Mouse (Mus musculus) adrenal gland (tissue): ENCODE data around the gene Gm45799.

Experiments
- intact Hi-C: fragments of 180-260 bp; cut with DNase I; formaldehyde crosslinking; loops from one replicate; pipeline ENCODE4 v1.15.1; 2025
- long read RNA-seq, 2 experiments: library from polyadenylated mRNA; unstranded; transcript quantifications; one replicate each; pipeline ENCODE4 v2.0.0; 2020; ENCODE audit warnings: borderline replicate concordance in 1 of 2; ENCODE audit not compliant: insufficient replicate concordance in 1 of 2

Gene Gm45799
- long read RNA-seq, experiment 1, partial matches to known transcripts = 0 of 9 reads
- long read RNA-seq, experiment 1, other reads (novel, unspliced or antisense) = 9 of 9 reads
- long read RNA-seq, experiment 2, partial matches to known transcripts = 1 of 4 reads
- long read RNA-seq, experiment 2, other reads (novel, unspliced or antisense) = 3 of 4 reads

DNA sequence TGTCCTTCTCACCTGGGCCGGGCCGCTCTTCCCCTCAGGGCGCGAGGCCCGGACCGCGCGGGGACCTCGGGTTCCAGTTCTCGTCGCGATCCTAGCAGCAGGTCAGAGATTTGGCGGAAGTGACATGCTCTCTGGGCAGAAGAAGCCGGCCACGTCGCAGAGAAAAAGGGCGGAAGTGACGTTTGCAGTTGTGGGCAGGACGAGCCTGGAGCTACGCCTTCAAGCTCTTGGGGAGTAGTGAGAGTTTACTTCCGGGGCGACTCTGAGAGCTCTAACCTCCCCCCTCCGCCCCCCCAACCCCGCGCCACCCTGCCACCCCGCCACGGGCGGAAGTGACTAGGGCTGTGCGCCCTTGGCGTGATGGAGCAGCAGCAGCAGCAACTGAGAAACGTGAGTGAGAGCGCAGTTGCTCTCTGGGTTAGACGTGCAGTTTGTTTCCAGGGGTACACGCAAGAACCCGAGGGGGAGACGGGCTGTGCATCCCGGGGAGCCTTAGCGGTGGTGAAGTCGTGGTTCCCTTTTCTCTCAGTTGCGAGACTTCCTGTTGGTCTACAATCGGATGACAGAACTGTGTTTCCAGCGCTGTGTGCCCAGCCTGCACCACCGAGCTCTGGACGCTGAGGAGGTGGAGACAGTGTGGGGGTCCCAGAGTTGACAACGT lies at the start of gene Gm45799, which contains the start of gene Arfip2:
Gm45799 (plus strand) TSS at position 320 of the 661 bp plus-strand sequence.
Arfip2 (minus strand) TSS at position 184 of the 661 bp plus-strand sequence.
- intact Hi-C loops = loop anchor here (5.0 kb wide), 1 partner anchor 102 kb away; the partner anchor contains the start of gene Taf10

GRCm38 (mm10) chr7:105602860-105603623 lies 37.3 kb upstream of the Gm45799 start:
- intact Hi-C loops = loop anchor here (1.0 to 5.0 kb wide), 2 partner anchors 51 to 69 kb away; partner anchors contain the start of gene Smpd1

GRCm38 (mm10) chr7:105608467-105608866 lies 31.9 kb upstream of the Gm45799 start:
- intact Hi-C loops = no loop called here

GRCm38 (mm10) chr7:105611767-105612166 lies 28.6 kb upstream of the Gm45799 start:
- intact Hi-C loops = no loop called here

DNA sequence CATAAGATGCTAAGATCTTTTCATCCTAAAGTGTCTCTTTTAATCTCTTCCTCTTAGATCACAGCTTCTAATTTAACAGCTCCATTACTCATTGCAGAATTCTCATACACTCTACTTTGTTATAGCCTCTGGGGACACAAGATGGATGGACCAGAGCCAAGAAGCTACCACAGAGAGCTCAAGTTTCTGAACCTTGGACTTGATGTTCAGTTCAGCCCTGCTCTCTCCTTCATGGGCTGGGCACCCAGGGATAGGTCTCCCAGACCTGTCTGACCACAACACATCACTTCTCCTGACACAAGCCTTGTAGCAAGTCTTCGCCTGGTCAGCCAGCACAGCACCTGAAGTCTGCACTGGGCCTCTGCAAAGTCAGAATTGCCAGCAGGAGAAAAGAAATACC lies 26.0 kb upstream of the Gm45799 start:
- intact Hi-C loops = no loop called here

DNA sequence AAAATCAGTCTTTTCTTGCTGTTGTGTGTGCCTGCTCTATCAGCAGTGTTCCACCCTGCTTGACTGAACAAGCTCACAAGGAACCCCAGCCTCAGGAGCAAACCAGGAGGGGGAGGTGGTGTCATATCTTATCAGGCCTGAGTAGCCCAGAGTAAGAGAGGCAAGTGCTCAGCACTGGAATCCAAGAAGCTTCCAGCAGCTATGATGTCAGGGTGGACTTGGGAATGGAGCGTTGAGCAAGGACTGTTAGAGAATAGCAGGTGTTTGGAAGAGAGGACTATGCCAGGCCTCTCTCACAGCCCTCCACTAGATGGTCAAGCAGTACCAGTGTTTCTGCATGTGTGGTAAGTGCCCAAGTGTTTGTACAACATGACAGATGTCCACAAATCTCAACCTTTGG lies 24.6 kb upstream of the Gm45799 start:
- intact Hi-C loops = no loop called here

DNA sequence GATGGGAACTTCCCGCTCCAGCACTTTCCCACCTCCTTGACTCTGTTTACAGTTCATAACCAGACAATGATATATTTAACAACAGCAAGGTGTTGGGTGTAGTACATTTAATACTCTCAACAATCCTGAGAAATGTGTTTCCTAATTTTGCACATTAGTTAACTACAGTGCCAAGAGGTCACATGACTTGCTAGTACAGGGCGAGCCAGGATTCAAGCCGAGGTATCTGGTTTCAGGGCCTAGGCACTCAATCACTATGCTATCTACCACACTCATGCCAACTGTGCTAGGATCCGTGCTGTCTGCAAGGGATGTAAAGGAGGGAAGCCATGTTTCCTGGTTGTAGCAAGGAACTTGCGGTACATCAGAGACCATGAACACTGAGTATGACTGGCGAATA lies 23.8 kb upstream of the Gm45799 start:
- intact Hi-C loops = no loop called here

- intact Hi-C loops = no loop called here
Observed at GRCm38 (mm10) chr7:105617810-105618209, 22.5 kb upstream of the Gm45799 start.

GRCm38 (mm10) chr7:105619701-105620100 lies 20.7 kb upstream of the Gm45799 start:
- intact Hi-C loops = no loop called here

- intact Hi-C loops = no loop called here
Observed at GRCm38 (mm10) chr7:105621053-105621452, 19.3 kb upstream of the Gm45799 start.

DNA sequence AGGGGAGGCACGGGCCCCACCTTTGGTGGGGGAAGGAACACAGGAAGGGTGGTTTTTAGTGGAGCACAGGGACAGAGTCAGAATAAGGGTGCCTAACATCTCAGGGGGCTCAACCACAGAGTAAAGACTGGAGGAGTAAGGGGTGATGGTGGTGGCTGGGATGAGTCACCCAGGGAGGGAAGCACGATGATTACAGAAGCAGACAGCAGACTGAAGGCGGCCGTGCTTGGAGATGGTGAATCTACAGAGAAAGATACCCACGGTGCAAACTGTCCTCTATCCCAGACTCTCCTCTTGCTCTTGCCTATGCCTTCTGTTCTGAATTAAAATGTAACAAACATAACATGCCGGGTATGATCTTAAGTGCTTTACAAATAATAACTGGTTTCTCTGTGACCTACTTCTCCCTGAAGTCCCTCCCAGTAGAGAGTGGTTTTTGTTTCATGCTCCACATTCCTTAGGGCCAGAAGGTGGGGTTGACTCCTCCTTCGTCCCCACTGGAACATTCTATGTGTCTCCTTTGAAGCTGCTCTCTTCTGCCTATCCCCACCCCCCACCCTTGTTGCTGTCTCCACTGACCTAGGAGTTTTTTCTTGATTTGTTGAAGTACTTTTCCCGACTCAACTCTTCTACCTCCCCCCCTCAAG lies 18.6 kb upstream of the Gm45799 start:
- intact Hi-C loops = no loop called here

GRCm38 (mm10) chr7:105625397-105625796 lies 15.0 kb upstream of the Gm45799 start:
- intact Hi-C loops = no loop called here

DNA sequence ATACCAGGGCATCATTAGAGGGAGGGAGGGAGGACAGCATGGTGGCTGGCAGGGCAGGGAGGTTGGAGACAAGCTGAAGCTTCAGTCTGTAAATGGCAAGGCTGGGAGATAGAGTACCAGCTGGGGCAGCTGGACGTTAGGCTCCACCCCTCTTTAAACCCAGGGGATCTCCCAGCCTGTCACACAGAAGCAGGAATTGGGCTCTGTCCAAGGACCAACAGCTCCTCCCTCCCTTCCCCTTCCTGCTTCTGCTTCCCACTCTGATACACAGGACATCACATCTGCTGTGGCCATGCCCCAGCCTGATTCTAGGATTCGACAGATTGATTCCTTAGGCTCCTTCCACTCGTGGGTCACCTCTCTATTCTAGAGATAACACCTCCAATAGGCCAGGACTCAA lies 11.7 kb upstream of the Gm45799 start:
- intact Hi-C loops = no loop called here

GRCm38 (mm10) chr7:105632551-105632972 lies 7.8 kb upstream of the Gm45799 start:
- intact Hi-C loops = loop anchor here (10.0 kb wide), 1 partner anchor 228 kb away; the partner anchor contains the start of genes Cnga4 and Fam160a2

- intact Hi-C loops = loop anchor here (10.0 kb wide), 1 partner anchor 228 kb away; the partner anchor contains the start of genes Cnga4 and Fam160a2
Observed at GRCm38 (mm10) chr7:105633127-105633800, 7.1 kb upstream of the Gm45799 start, which contains the start of gene Trim3. Gene Trim3, minus strand, starts transcription at chr7:105633571.

DNA sequence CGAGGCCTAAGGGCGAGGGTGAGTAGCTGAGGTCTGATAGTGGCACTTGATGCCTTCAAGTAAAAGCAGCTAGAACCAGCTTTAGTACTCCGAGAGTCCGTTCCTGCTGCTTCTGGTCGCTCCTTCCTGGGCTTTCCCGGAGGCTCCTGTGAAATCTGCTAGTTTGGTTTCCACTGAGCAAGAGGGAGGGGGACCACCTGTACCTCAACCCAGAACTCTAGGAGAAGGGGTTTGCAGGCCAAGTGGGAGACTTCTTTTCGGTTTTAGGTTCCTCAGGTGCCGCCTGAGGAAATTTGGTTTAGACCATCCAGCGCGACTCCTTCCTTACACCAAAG lies 6.6 kb upstream of the Gm45799 start:
- intact Hi-C loops = loop anchor here (10.0 kb wide), 1 partner anchor 229 kb away; the partner anchor contains the start of genes Cnga4 and Fam160a2

DNA sequence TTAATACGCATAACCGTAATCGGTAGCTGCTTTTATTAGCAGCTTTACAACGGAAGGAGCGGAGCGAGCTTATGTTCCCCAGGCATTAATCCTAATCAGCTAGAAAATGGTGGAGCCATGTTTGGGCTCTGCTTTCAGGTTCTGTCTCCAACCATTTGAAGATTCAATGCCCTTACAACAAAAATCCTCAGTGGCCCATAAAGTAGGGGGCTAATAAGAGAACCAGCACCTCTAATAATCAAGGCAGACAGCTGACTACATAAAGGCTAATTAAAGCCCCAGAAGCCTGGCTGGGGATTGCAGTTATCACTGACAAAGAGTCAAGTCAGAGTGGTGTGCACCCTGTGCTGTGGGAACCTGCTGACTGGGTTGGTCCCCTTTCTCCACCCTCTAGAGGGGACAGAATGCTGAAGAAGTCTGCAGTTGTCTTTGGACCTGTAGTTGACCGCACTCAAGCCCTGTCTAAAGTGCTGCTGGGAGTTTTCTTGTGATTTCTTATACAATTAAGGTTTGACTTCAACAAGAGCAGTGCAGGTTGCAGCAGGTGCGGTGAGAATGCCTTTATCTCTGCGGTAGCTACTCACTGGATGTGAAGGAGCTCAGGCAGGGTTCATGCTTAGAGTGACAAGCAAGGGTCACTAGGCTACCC lies 6.0 kb upstream of the Gm45799 start:
- intact Hi-C loops = loop anchor here (10.0 kb wide), 1 partner anchor 230 kb away; the partner anchor contains the start of genes Cnga4 and Fam160a2

DNA sequence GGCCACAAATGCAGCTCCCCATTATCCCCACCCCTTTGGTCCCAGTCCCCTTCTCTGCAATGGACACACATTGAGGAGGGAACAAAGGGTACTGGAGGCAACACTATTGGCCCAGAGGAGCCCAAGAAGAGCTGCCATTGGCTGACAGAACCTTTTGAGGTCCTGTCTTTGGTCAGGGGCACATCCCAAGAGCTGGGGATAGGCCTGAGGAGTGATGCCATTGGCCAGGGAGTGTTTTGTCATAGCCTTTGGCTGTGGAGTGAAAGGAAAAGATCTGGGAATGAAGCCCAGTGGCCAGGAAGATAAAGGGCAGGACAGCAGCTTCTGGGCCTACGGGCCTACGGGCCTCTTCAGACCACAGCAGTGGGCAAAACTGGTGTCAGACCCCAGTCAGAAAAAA lies 4.6 kb upstream of the Gm45799 start:
- intact Hi-C loops = loop anchor here (10.0 kb wide), 1 partner anchor 231 kb away; the partner anchor contains the start of genes Cnga4 and Fam160a2

GRCm38 (mm10) chr7:105638776-105639175 lies 1.6 kb upstream of the Gm45799 start:
- intact Hi-C loops = loop anchor here (10.0 kb wide), 1 partner anchor 234 kb away; the partner anchor contains the start of genes Cnga4 and Fam160a2

DNA sequence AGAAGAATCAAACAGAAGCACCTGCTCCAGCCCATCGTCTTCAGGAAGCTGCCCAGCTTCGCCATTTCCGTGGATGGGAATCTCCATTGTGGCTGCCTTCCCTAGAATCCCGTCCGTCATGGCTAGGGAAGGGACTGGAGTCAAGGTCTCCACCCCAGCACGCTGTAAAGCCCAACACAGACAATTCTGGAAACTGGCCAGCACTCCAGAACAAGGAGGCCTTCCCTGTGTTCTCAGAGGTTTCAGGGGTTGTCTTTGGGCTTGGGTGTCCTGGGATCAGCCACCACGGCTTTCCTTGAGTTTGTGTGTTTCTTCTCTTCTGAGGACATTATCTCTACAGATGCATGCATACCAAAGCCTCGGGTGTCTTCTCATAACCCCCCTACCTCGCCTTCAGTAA lies 1.0 kb upstream of the Gm45799 start:
- intact Hi-C loops = loop anchor here (10.0 kb wide), 1 partner anchor 235 kb away; the partner anchor contains the start of genes Cnga4 and Fam160a2
